Mouse (Mus musculus): Measurements from ENCODE around the gene 7420426K07Rik. TPM values are rescaled to one million over a fixed set of nuclear protein-coding genes. Genes with fewer than 3 reads are reported as not detected.

7420426K07Rik gene
- polyA plus RNA-seq, 1 experiment from 2014 or later, result not detected

- peak; percentile 41; the same call in 1 of the 2 replicates for ATAC-seq
- Histone ChIP-seq H3K4me3 (peak overlapping the region; percentile 22), H3K9me3 (replicated peaks) (no peaks in the 10 kb centered on the region), H3K4me2 (peak overlapping the region; percentile 48), H3K27me3 (peaks cover 87% of the 10 kb centered on the region), H3K27ac (no peak overlapping the region), H3K9ac (peak overlapping the region; percentile 12; the same call in 1 of the 2 replicates), H3K4me1 (peaks cover 33% of the 10 kb centered on the region), H3K36me3 (ENCODE audit: poor library complexity, severe bottlenecking) (no peaks in the 10 kb centered on the region)
- 1% methylated on average over 40 of the region's 40 CpGs for WGBS
Observed at GRCm38 (mm10) chr9:98952171-98953050, 49.5 kb downstream of the 7420426K07Rik start.

- Histone ChIP-seq H3K36me3 (ENCODE audit: poor library complexity, severe bottlenecking) (no peaks in the 10 kb centered on the region), H3K9me3 (replicated peaks) (no peaks in the 10 kb centered on the region)
Observed at GRCm38 (mm10) chr9:98953291-98953690, 50.4 kb downstream of the 7420426K07Rik start.

GRCm38 (mm10) chr9:98953830-98954229 is 50.9 kb downstream of the 7420426K07Rik start:
- Histone ChIP-seq H3K4me1 (peaks cover 33% of the 10 kb centered on the region), H3K27ac (no peak overlapping the region), H3K9ac (no peak overlapping the region), H3K4me2 (no peak overlapping the region), H3K36me3 (ENCODE audit: poor library complexity, severe bottlenecking) (no peaks in the 10 kb centered on the region), H3K27me3 (peaks cover 97% of the 10 kb centered on the region), H3K4me3 (no peak overlapping the region), H3K9me3 (replicated peaks) (no peaks in the 10 kb centered on the region)
- WGBS, result 3% methylated on average over 9 of the region's 9 CpGs
- no peak for ATAC-seq

More at GRCm38 (mm10) chr9:98953291-98953690, 50.4 kb downstream of the 7420426K07Rik start:
- no peak overlapping the region for H3K9ac ChIP-seq
- H3K27me3 ChIP-seq, result peaks cover 95% of the 10 kb centered on the region
- no peak overlapping the region for H3K27ac ChIP-seq
- no peak overlapping the region for H3K4me3 ChIP-seq
- H3K4me2 ChIP-seq, result no peak overlapping the region
- H3K4me1 ChIP-seq, result peaks cover 33% of the 10 kb centered on the region
- 7% methylated on average over 4 of the region's 4 CpGs for WGBS
- no peak for ATAC-seq

Other genes starting within 250 kb of the 7420426K07Rik start
- gene Prr23a1, start 60.6 kb upstream of the 7420426K07Rik start, polyA plus RNA-seq (2015; fragmentation: Nextera tagmentation; extraction: Ambion mirVana), result not detected in 2 replicates
- gene Prr23a2, start 46.6 kb upstream of the 7420426K07Rik start, polyA plus RNA-seq (2015; fragmentation: Nextera tagmentation; extraction: Ambion mirVana), result not detected in 2 replicates
- not detected in 2 replicates for gene Prr23a3, start 38.4 kb upstream of the 7420426K07Rik start, polyA plus RNA-seq (2015; fragmentation: Nextera tagmentation; extraction: Ambion mirVana)
- 0.34 TPM in 2 replicates for gene Foxl2, start 52.2 kb downstream of the 7420426K07Rik start, polyA plus RNA-seq (2015; fragmentation: Nextera tagmentation; extraction: Ambion mirVana)
- gene Faim, start 83.3 kb downstream of the 7420426K07Rik start, polyA plus RNA-seq (2015; fragmentation: Nextera tagmentation; extraction: Ambion mirVana), result 84.6 and 97.0 TPM in 2 replicates
- gene Gm1123, start 132.6 kb downstream of the 7420426K07Rik start, polyA plus RNA-seq (2015; fragmentation: Nextera tagmentation; extraction: Ambion mirVana), result 0.14 TPM in 1 of 2 replicates, not detected in the other
- 4.1 and 4.6 TPM in 2 replicates for gene Pik3cb, start 237.5 kb downstream of the 7420426K07Rik start, polyA plus RNA-seq (2015; fragmentation: Nextera tagmentation; extraction: Ambion mirVana)

Measured in forebrain, embryonic 13.5 days (tissue).